Mouse (Mus musculus): ENCODE data around the gene Ticam1. TPM values are rescaled to one million over a fixed set of nuclear protein-coding genes. Genes with fewer than 3 reads are reported as not detected.

Gene Ticam1
- polyA plus RNA-seq, 1 experiment: not detected

GRCm38 (mm10) chr17:56219805-56220204, 56.8 kb downstream of the Ticam1 start:
- WGBS: 69% methylated on average over 3 of the region's 3 CpGs
- Histone ChIP-seq H3K4me1 (ENCODE audit: control insufficient read depth, insufficient read depth, low read length) (peaks cover 25% of the 10 kb centered on the region), H3K27ac (ENCODE audit: insufficient read depth, low read depth, low read length) (no peak overlapping the region), H3K4me3 (ENCODE audit: insufficient read depth, low read depth, low read length) (no peak overlapping the region)
- TF ChIP-seq POLR2A (IDR thresholded peaks at IDR 0.05; ENCODE audit: insufficient read depth, low read depth, low read length) (no peak), CTCF (IDR thresholded peaks at IDR 0.05; ENCODE audit: insufficient read depth, low read depth, low read length) (no peak)

Other genes starting within 250 kb of the Ticam1 start
- not detected in 2 replicates for gene Sh3gl1, start 240.2 kb downstream of the Ticam1 start, polyA plus RNA-seq (2012; ENCODE audit: insufficient read depth, insufficient read length, low replicate concordance, missing spikeins)
- not detected in 2 replicates for gene Chaf1a, start 236.3 kb downstream of the Ticam1 start, polyA plus RNA-seq (2012; ENCODE audit: insufficient read depth, insufficient read length, low replicate concordance, missing spikeins)
- gene Ubxn6, start 201.8 kb downstream of the Ticam1 start, polyA plus RNA-seq (2012; ENCODE audit: insufficient read depth, insufficient read length, low replicate concordance, missing spikeins): not detected in 2 replicates
- 483 TPM in 1 of 2 replicates, not detected in the other for gene Hdgfl2, start 197.2 kb downstream of the Ticam1 start, polyA plus RNA-seq (2012; ENCODE audit: insufficient read depth, insufficient read length, low replicate concordance, missing spikeins)
- gene Plin4, start 167.0 kb downstream of the Ticam1 start, polyA plus RNA-seq (2012; ENCODE audit: insufficient read depth, insufficient read length, low replicate concordance, missing spikeins): not detected in 2 replicates
- not detected in 2 replicates for gene Plin5, start 159.2 kb downstream of the Ticam1 start, polyA plus RNA-seq (2012; ENCODE audit: insufficient read depth, insufficient read length, low replicate concordance, missing spikeins)
- not detected in 2 replicates for gene Lrg1, start 154.8 kb downstream of the Ticam1 start, polyA plus RNA-seq (2012; ENCODE audit: insufficient read depth, insufficient read length, low replicate concordance, missing spikeins)
- gene Sema6b, start 136.4 kb downstream of the Ticam1 start, polyA plus RNA-seq (2012; ENCODE audit: insufficient read depth, insufficient read length, low replicate concordance, missing spikeins): not detected in 2 replicates
- gene Tnfaip8l1, start 114.3 kb downstream of the Ticam1 start, polyA plus RNA-seq (2012; ENCODE audit: insufficient read depth, insufficient read length, low replicate concordance, missing spikeins): not detected in 2 replicates
- not detected in 2 replicates for gene Mydgf, start 92.9 kb downstream of the Ticam1 start, polyA plus RNA-seq (2012; ENCODE audit: insufficient read depth, insufficient read length, low replicate concordance, missing spikeins)
- not detected in 2 replicates for gene Dpp9, start 57.9 kb downstream of the Ticam1 start, polyA plus RNA-seq (2012; ENCODE audit: insufficient read depth, insufficient read length, low replicate concordance, missing spikeins)
- not detected in 2 replicates for gene Fem1a, start 20.0 kb downstream of the Ticam1 start, polyA plus RNA-seq (2012; ENCODE audit: insufficient read depth, insufficient read length, low replicate concordance, missing spikeins)
- gene Plin3, start 16.1 kb upstream of the Ticam1 start, polyA plus RNA-seq (2012; ENCODE audit: insufficient read depth, insufficient read length, low replicate concordance, missing spikeins): not detected in 2 replicates
- not detected in 2 replicates for gene Arrdc5, start 23.5 kb upstream of the Ticam1 start, polyA plus RNA-seq (2012; ENCODE audit: insufficient read depth, insufficient read length, low replicate concordance, missing spikeins)
- gene Uhrf1, start 26.5 kb upstream of the Ticam1 start, polyA plus RNA-seq (2012; ENCODE audit: insufficient read depth, insufficient read length, low replicate concordance, missing spikeins): not detected in 2 replicates
- not detected in 2 replicates for gene Kdm4b, start 49.3 kb upstream of the Ticam1 start, polyA plus RNA-seq (2012; ENCODE audit: insufficient read depth, insufficient read length, low replicate concordance, missing spikeins)
- gene Ptprs, start 199.7 kb upstream of the Ticam1 start, polyA plus RNA-seq (2012; ENCODE audit: insufficient read depth, insufficient read length, low replicate concordance, missing spikeins): 198 and 241 TPM in 2 replicates
- not detected in 2 replicates for gene Znrf4, start 235.6 kb upstream of the Ticam1 start, polyA plus RNA-seq (2012; ENCODE audit: insufficient read depth, insufficient read length, low replicate concordance, missing spikeins)